Mouse (Mus musculus) limb, embryonic 13.5 days (tissue): ENCODE results near the gene Cmah. TPM values are rescaled to one million over a fixed set of nuclear protein-coding genes. Genes with fewer than 3 reads are reported as not detected.
"Not testable (repeated sequence)": the region's sequence is repeated elsewhere in the genome, so short reads cannot be mapped to it uniquely, and the experiment has no call there.

Experiments used
- ATAC-seq: fragments of 200-750 bp; cut with Nextera tagmentation; 2 replicates; pipeline ENCODE4 v1.8.0; 2017; ENCODE audit warnings: low read depth, moderate number of reproducible peaks, moderate TSS enrichment; ENCODE audit not compliant: low FRiP score
- H3K27ac ChIP-seq: fragments of 300-500 bp; sonication (generic); 2 replicates; pipeline ENCODE4 v1.5.1; 2015; ENCODE audit warnings: inconsistent platforms, mild to moderate bottlenecking, moderate library complexity
- H3K27me3 ChIP-seq: fragments of 300-500 bp; sonication (generic); 2 replicates; pipeline ENCODE4 v1.6.1; 2015; ENCODE audit warnings: mild to moderate bottlenecking, inconsistent platforms
- H3K36me3 ChIP-seq: fragments of 300-500 bp; sonication (generic); 2 replicates; pipeline ENCODE4 v1.6.1; 2015; ENCODE audit warnings: inconsistent platforms, mild to moderate bottlenecking, moderate library complexity
- H3K4me1 ChIP-seq: fragments of 300-500 bp; sonication (generic); 2 replicates; pipeline ENCODE4 v1.6.1; 2015; ENCODE audit warnings: inconsistent platforms
- H3K4me2 ChIP-seq: fragments of 300-500 bp; sonication (generic); replicated peaks from 2 replicates; pipeline ENCODE4 v1.6.1; 2015; ENCODE audit warnings: inconsistent platforms, mild to moderate bottlenecking, moderate library complexity
- H3K4me3 ChIP-seq: fragments of 300-500 bp; sonication (generic); 2 replicates; pipeline ENCODE4 v1.5.1; 2015; ENCODE audit warnings: moderate library complexity, mild to moderate bottlenecking, inconsistent platforms
- H3K9ac ChIP-seq: fragments of 300-500 bp; sonication (generic); 2 replicates; pipeline ENCODE4 v1.6.1; 2015; ENCODE audit warnings: mild to moderate bottlenecking, inconsistent platforms
- H3K9me3 ChIP-seq: fragments of 300-500 bp; sonication (generic); 2 replicates; pipeline ENCODE4 v1.6.1; 2016; ENCODE audit warnings: inconsistent platforms
- WGBS: fragments of 180-500 bp; shearing (Covaris S2); methylation state at CpG from one replicate; pipeline ENCODE4 v1.1.7; 2015; 5-methylcytosine and 5-hydroxymethylcytosine counted together
- polyA plus RNA-seq: library from polyadenylated mRNA; unstranded; fragments of >200 nt; fragmentation: Nextera tagmentation; extraction: Ambion mirVana; gene quantifications from 2 replicates; pipeline ENCODE4 v1.2.1, GENCODE M21; 2015

Cmah gene
- polyA plus RNA-seq, 1 experiment from 2014 or later: 0.08 TPM

- WGBS: 88% methylated on average over 5 of the region's 5 CpGs
- ATAC-seq: no peak
Measured at GRCm38 (mm10) chr13:24354751-24355150, 27.5 kb downstream of the Cmah start.

GRCm38 (mm10) chr13:24359181-24359580 is 32.0 kb downstream of the Cmah start:
- Histone ChIP-seq H3K4me3 (no peak overlapping the region), H3K9me3 (no peaks in the 10 kb centered on the region), H3K27me3 (no peaks in the 10 kb centered on the region), H3K27ac (no peak overlapping the region), H3K4me1 (no peaks in the 10 kb centered on the region), H3K4me2 (no peak overlapping the region), H3K9ac (no peak overlapping the region), H3K36me3 (no peaks in the 10 kb centered on the region)
- no peak for ATAC-seq
- 86% methylated on average over 1 of the region's 1 CpGs for WGBS

More at GRCm38 (mm10) chr13:24354751-24355150, 27.5 kb downstream of the Cmah start:
- Histone ChIP-seq H3K27ac (no peak overlapping the region), H3K4me3 (no peak overlapping the region), H3K4me1 (no peaks in the 10 kb centered on the region), H3K27me3 (no peaks in the 10 kb centered on the region), H3K9ac (no peak overlapping the region), H3K4me2 (no peak overlapping the region), H3K36me3 (no peaks in the 10 kb centered on the region), H3K9me3 (no peaks in the 10 kb centered on the region)

GRCm38 (mm10) chr13:24365191-24365590 is 38.0 kb downstream of the Cmah start:
- Histone ChIP-seq H3K4me2 (no peak overlapping the region), H3K27me3 (no peaks in the 10 kb centered on the region), H3K9ac (no peak overlapping the region), H3K9me3 (no peaks in the 10 kb centered on the region), H3K36me3 (no peaks in the 10 kb centered on the region), H3K4me1 (no peaks in the 10 kb centered on the region), H3K4me3 (no peak overlapping the region), H3K27ac (no peak overlapping the region)
- ATAC-seq: no peak
- WGBS: 88% methylated on average over 6 of the region's 6 CpGs

GRCm38 (mm10) chr13:24372893-24373599 is 45.8 kb downstream of the Cmah start:
- no peak for ATAC-seq
- no peaks in the 10 kb centered on the region for H3K36me3 ChIP-seq
- no peaks in the 10 kb centered on the region for H3K27me3 ChIP-seq
- H3K27ac ChIP-seq: no peak overlapping the region
- WGBS: 87% methylated on average over 7 of the region's 7 CpGs
- H3K4me3 ChIP-seq: no peak overlapping the region
- no peaks in the 10 kb centered on the region for H3K9me3 ChIP-seq
- no peak overlapping the region for H3K4me2 ChIP-seq
- H3K9ac ChIP-seq: no peak overlapping the region
- no peaks in the 10 kb centered on the region for H3K4me1 ChIP-seq

- not testable (repeated sequence) for H3K4me1 ChIP-seq, H3K4me3 ChIP-seq, ATAC-seq, H3K4me2 ChIP-seq, H3K9ac ChIP-seq, H3K27me3 ChIP-seq, H3K27ac ChIP-seq, H3K9me3 ChIP-seq, H3K36me3 ChIP-seq
- WGBS: 84% methylated on average over 6 of the region's 6 CpGs
Measured at GRCm38 (mm10) chr13:24374606-24375005, 47.4 kb downstream of the Cmah start.

- no peak for ATAC-seq
- H3K4me1 ChIP-seq: no peaks in the 10 kb centered on the region
- H3K4me3 ChIP-seq: no peak overlapping the region
- no peak overlapping the region for H3K9ac ChIP-seq
- H3K9me3 ChIP-seq: no peaks in the 10 kb centered on the region
- H3K4me2 ChIP-seq: no peak overlapping the region
- H3K27ac ChIP-seq: no peak overlapping the region
- no peaks in the 10 kb centered on the region for H3K27me3 ChIP-seq
- no peaks in the 10 kb centered on the region for H3K36me3 ChIP-seq
- 77% methylated on average over 7 of the region's 7 CpGs for WGBS
Measured at GRCm38 (mm10) chr13:24375320-24376203, 48.4 kb downstream of the Cmah start.

GRCm38 (mm10) chr13:24380713-24381112 is 53.5 kb downstream of the Cmah start:
- 84% methylated on average over 6 of the region's 6 CpGs for WGBS
- no peak for ATAC-seq
- Histone ChIP-seq H3K36me3 (no peaks in the 10 kb centered on the region), H3K27me3 (no peaks in the 10 kb centered on the region), H3K27ac (no peak overlapping the region), H3K4me3 (no peak overlapping the region), H3K4me1 (no peaks in the 10 kb centered on the region), H3K4me2 (no peak overlapping the region), H3K9me3 (peaks cover 3% of the 10 kb centered on the region; the same call in 1 of the 2 replicates), H3K9ac (no peak overlapping the region)

- H3K27me3 ChIP-seq: no peaks in the 10 kb centered on the region
- no peaks in the 10 kb centered on the region for H3K4me1 ChIP-seq
- no peaks in the 10 kb centered on the region for H3K36me3 ChIP-seq
- H3K27ac ChIP-seq: no peak overlapping the region
- no peak for ATAC-seq
- H3K9me3 ChIP-seq: peaks cover 3% of the 10 kb centered on the region; the same call in 1 of the 2 replicates
- no peak overlapping the region for H3K4me2 ChIP-seq
- no peak overlapping the region for H3K4me3 ChIP-seq
- WGBS: 85% methylated on average over 3 of the region's 3 CpGs
- H3K9ac ChIP-seq: no peak overlapping the region
Measured at GRCm38 (mm10) chr13:24383885-24384284, 56.7 kb downstream of the Cmah start.

- H3K36me3 ChIP-seq: no peaks in the 10 kb centered on the region
- 91% methylated on average over 5 of the region's 5 CpGs for WGBS
- H3K9ac ChIP-seq: no peak overlapping the region
- no peak overlapping the region for H3K4me2 ChIP-seq
- no peak overlapping the region for H3K4me3 ChIP-seq
- no peak for ATAC-seq
- no peak overlapping the region for H3K27ac ChIP-seq
- peaks cover 14% of the 10 kb centered on the region for H3K4me1 ChIP-seq
- no peaks in the 10 kb centered on the region for H3K9me3 ChIP-seq
- no peaks in the 10 kb centered on the region for H3K27me3 ChIP-seq
Measured at GRCm38 (mm10) chr13:24391892-24392291, 64.7 kb downstream of the Cmah start.

- 66% methylated on average over 4 of the region's 4 CpGs for WGBS
- H3K4me1 ChIP-seq: peaks cover 14% of the 10 kb centered on the region
- no peak overlapping the region for H3K27ac ChIP-seq
- no peaks in the 10 kb centered on the region for H3K27me3 ChIP-seq
- no peak overlapping the region for H3K9ac ChIP-seq
- H3K4me3 ChIP-seq: no peak overlapping the region
- H3K9me3 ChIP-seq: no peaks in the 10 kb centered on the region
- ATAC-seq: no peak; the same call in 1 of the 2 replicates
- no peak overlapping the region for H3K4me2 ChIP-seq
- H3K36me3 ChIP-seq: no peaks in the 10 kb centered on the region
Measured at GRCm38 (mm10) chr13:24392655-24393054, 65.5 kb downstream of the Cmah start.

GRCm38 (mm10) chr13:24393055-24393454 is 65.9 kb downstream of the Cmah start:
- Histone ChIP-seq H3K4me1 (peaks cover 14% of the 10 kb centered on the region), H3K9ac (no peak overlapping the region), H3K9me3 (no peaks in the 10 kb centered on the region), H3K27me3 (no peaks in the 10 kb centered on the region), H3K4me2 (no peak overlapping the region), H3K27ac (no peak overlapping the region), H3K4me3 (no peak overlapping the region), H3K36me3 (no peaks in the 10 kb centered on the region)
- ATAC-seq: no peak
- WGBS: 19% methylated on average over 4 of the region's 4 CpGs

GRCm38 (mm10) chr13:24395815-24396214 is 68.6 kb downstream of the Cmah start:
- Histone ChIP-seq H3K36me3 (no peaks in the 10 kb centered on the region), H3K27ac (no peak overlapping the region), H3K4me3 (no peak overlapping the region), H3K9ac (no peak overlapping the region), H3K4me2 (no peak overlapping the region), H3K9me3 (no peaks in the 10 kb centered on the region), H3K27me3 (no peaks in the 10 kb centered on the region), H3K4me1 (peaks cover 14% of the 10 kb centered on the region)
- 88% methylated on average over 4 of the region's 4 CpGs for WGBS
- no peak for ATAC-seq
